ENCODE assay signal across 9 mouse cellular contexts in genomic region chr2:163722550-163722949, GRCm38 (mm10). TPM values are rescaled to one million over a fixed set of nuclear protein-coding genes. Genes with fewer than 3 reads are reported as not detected.
DNase-seq lines count a peak whose midpoint lies in the region; ATAC-seq and TF ChIP-seq lines count a peak whose summit lies in the region.
"Had no signal": no experiment of that assay in that cellular context is flagged by ENCODE, and none has a peak within 500 bp of the region (broad histone marks: within the 10 kb centered on the region; RNA-seq: fewer than 3 reads in every experiment).

No protein-coding gene starts in this region.

- intact Hi-C loops in heart, postnatal 25 days (cut with DNase I), result no loop called here

- H3K9me3 ChIP-seq in heart, embryonic 16.5 days (replicated peaks; ENCODE audit: control insufficient read depth, low read length), result no peaks in the 10 kb centered on the region
- no peaks in the 10 kb centered on the region for H3K9me3 ChIP-seq in forebrain, postnatal 0 days (ENCODE audit: low read length)
- H3K9me3 ChIP-seq in midbrain, embryonic 14.5 days (ENCODE audit: control insufficient read depth, low read length), result no peaks in the 10 kb centered on the region
- H3K9me3 ChIP-seq: embryonic facial prominence, embryonic 13.5 days had no signal

- 41% methylated on average over 7 of the region's 7 CpGs for WGBS in heart, embryonic 16.5 days
- 31% methylated on average over 7 of the region's 7 CpGs for WGBS in forebrain, postnatal 0 days
- 50% methylated on average over 7 of the region's 7 CpGs for WGBS in midbrain, embryonic 14.5 days

- peaks cover 26% of the 10 kb centered on the region for H3K4me1 ChIP-seq in heart, embryonic 16.5 days (ENCODE audit: control insufficient read depth, insufficient read depth, low read length)
- no peaks in the 10 kb centered on the region; the same call in 1 of the 2 replicates for H3K4me1 ChIP-seq in forebrain, postnatal 0 days (ENCODE audit: insufficient read depth)
- H3K4me1 ChIP-seq in midbrain, embryonic 14.5 days (ENCODE audit: control insufficient read depth, insufficient read depth, low read length), result no peaks in the 10 kb centered on the region

- no peak overlapping the region for H3K9ac ChIP-seq in heart, embryonic 16.5 days (ENCODE audit: low read length)
- H3K9ac ChIP-seq in forebrain, postnatal 0 days, result no peak overlapping the region
- H3K9ac ChIP-seq in midbrain, embryonic 14.5 days (replicated peaks; ENCODE audit: low read length), result no peak overlapping the region
- H3K9ac ChIP-seq: embryonic facial prominence, embryonic 13.5 days had no signal

- H3K4me3 ChIP-seq in heart, embryonic 16.5 days (ENCODE audit: low read length), result no peak overlapping the region
- no peak overlapping the region for H3K4me3 ChIP-seq in forebrain, postnatal 0 days (ENCODE audit: low read depth, low read length)
- H3K4me3 ChIP-seq in midbrain, embryonic 14.5 days (replicated peaks; ENCODE audit: low read depth, low read length), result no peak overlapping the region
- H3K4me3 ChIP-seq: embryonic facial prominence, embryonic 13.5 days had no signal

- peak overlapping the region; percentile 54 for H3K27ac ChIP-seq in heart, embryonic 16.5 days (ENCODE audit: low read length)
- H3K27ac ChIP-seq in forebrain, postnatal 0 days (ENCODE audit: low read depth, low read length), result peak overlapping the region; percentile 64
- H3K27ac ChIP-seq in midbrain, embryonic 14.5 days (replicated peaks; ENCODE audit: low read depth, low read length), result peak overlapping the region; percentile 64
- H3K27ac ChIP-seq: embryonic facial prominence, embryonic 13.5 days had no signal

- no peak for TF ChIP-seq CTCF in forebrain, postnatal 0 days (IDR thresholded peaks at IDR 0.05; ENCODE audit: low read depth)

- peaks cover 15% of the 10 kb centered on the region for H3K36me3 ChIP-seq in heart, embryonic 16.5 days (ENCODE audit: control insufficient read depth, insufficient read depth)
- H3K36me3 ChIP-seq in forebrain, postnatal 0 days (ENCODE audit: insufficient read depth), result 0 out of 2 replicates have a peak, but pooled peaks cover 3% of the 10 kb centered on the region
- peaks cover 6% of the 10 kb centered on the region; the same call in 1 of the 2 replicates for H3K36me3 ChIP-seq in midbrain, embryonic 14.5 days (ENCODE audit: control insufficient read depth, insufficient read depth, low read length)

- DNase-seq in heart, postnatal 25 days (ENCODE audit: low spot score), result no peak
- peak; percentile 70 for DNase-seq in adrenal gland, adult 8-10 months
- DNase-seq in forebrain, postnatal 0 days, result peak; percentile 73
- DNase-seq in midbrain, embryonic 14.5 days, result peak; percentile 85
- DNase-seq in gastrocnemius, postnatal 25 days, result no peak
- DNase-seq in kidney, adult 11 months, result no peak

- ATAC-seq in heart, embryonic 16.5 days (replicated peaks; ENCODE audit: extremely low read depth, insufficient read depth, low FRiP score), result peak; percentile 80
- ATAC-seq in forebrain, postnatal 0 days, result peak; percentile 74
- ATAC-seq in midbrain, embryonic 14.5 days (ENCODE audit: low FRiP score, low TSS enrichment), result peak; percentile 80
- ATAC-seq in megakaryocyte, adult 5-6 weeks (ENCODE audit: poor library complexity, severe bottlenecking), result no peak

- H3K27me3 ChIP-seq in heart, embryonic 16.5 days (ENCODE audit: control insufficient read depth, insufficient read depth, low read length), result no peaks in the 10 kb centered on the region
- H3K27me3 ChIP-seq in forebrain, postnatal 0 days (ENCODE audit: insufficient read depth, low read length), result no peaks in the 10 kb centered on the region
- no peaks in the 10 kb centered on the region for H3K27me3 ChIP-seq in midbrain, embryonic 14.5 days (ENCODE audit: control insufficient read depth, insufficient read depth, low read length)
- H3K27me3 ChIP-seq: embryonic facial prominence, embryonic 13.5 days had no signal

- H3K4me2 ChIP-seq in heart, embryonic 16.5 days (ENCODE audit: low read depth, low read length), result no peak overlapping the region
- no peak overlapping the region for H3K4me2 ChIP-seq in forebrain, postnatal 0 days (ENCODE audit: low read depth)
- H3K4me2 ChIP-seq in midbrain, embryonic 14.5 days (ENCODE audit: low read length), result no peak overlapping the region
- H3K4me2 ChIP-seq: embryonic facial prominence, embryonic 13.5 days had no signal

RNA-seq across cellular contexts. Expression of gene Ada, which starts 27.5 kb away (rescaled TPM):
- polyA plus RNA-seq in heart, embryonic 16.5 days (2015; fragmentation: Nextera tagmentation; extraction: Ambion mirVana), result 5.9 and 10.9 TPM in 2 replicates
- under 1 TPM; 0.39 to 0.68 TPM for total RNA-seq in heart, postnatal 25 days (2021)
- total RNA-seq in adrenal gland, adult 8-10 months (2022), result 1 to 10 TPM; 3.3 to 6.1 (median 5.3) TPM
- total RNA-seq in forebrain, postnatal 0 days (2014; rRNA removed), result 4.3 and 6.2 TPM in 2 replicates
- 4.6 and 5.4 TPM in 2 replicates for polyA plus RNA-seq in forebrain, postnatal 0 days (2015; fragmentation: Nextera tagmentation; extraction: Ambion mirVana)
- 2.8 and 3.4 TPM in 2 replicates for polyA plus RNA-seq in midbrain, embryonic 14.5 days (2014; fragmentation: Nextera tagmentation; extraction: Ambion mirVana)
- 1 to 10 TPM in 1 of 2 experiments, under 1 TPM in 1; 0.20 to 1.0 TPM for total RNA-seq in gastrocnemius, postnatal 25 days (2021)
- 3.7 and 5.3 TPM in 2 replicates for total RNA-seq in megakaryocyte, adult 5-6 weeks (2015)
- 6.1 and 7.6 TPM in 2 replicates for total RNA-seq in megakaryocyte, adult 5-6 weeks (2017)

Comparison
In these comparisons a context has a peak if more than half of its experiments do, and no peak if none do; other contexts are left out.
1. DNase-seq: peak in adrenal gland, adult 8-10 months (single experiment), forebrain, postnatal 0 days (single experiment) and midbrain, embryonic 14.5 days (single experiment); none in heart, postnatal 25 days (single experiment), gastrocnemius, postnatal 25 days (single experiment) and kidney, adult 11 months (single experiment).
2. Peak in every context shown above with its lines, with median percentiles within 50 percentile points of each other: H3K27ac ChIP-seq.